In genomic region chr15:31568581-31568996, GRCm38 (mm10) we compare ENCODE assay signal across 8 mouse cellular contexts. TPM values are rescaled to one million over a fixed set of nuclear protein-coding genes. Genes with fewer than 3 reads are reported as not detected.
A peak's percentile ranks its signal among the peaks of the same experiment; 100 is the strongest.
DNase-seq lines count a peak whose midpoint lies in the region; ATAC-seq and TF ChIP-seq lines count a peak whose summit lies in the region.

No protein-coding gene starts in this region.

- no peak overlapping the region for H3K9ac ChIP-seq in embryonic facial prominence, embryonic 15.5 days
- no peak overlapping the region for H3K9ac ChIP-seq in hindbrain, embryonic 16.5 days (ENCODE audit: low read depth, low read length)
- peak overlapping the region; percentile 62 for H3K9ac ChIP-seq in liver, adult 2 months (ENCODE audit: low read depth, low read length)

- H3K79me2 ChIP-seq in liver, adult 2 months (ENCODE audit: control insufficient read depth, insufficient read depth, low read length), result no peaks in the 10 kb centered on the region; the same call in 1 of the 2 replicates

- peak overlapping the region; percentile 22 for H3K27ac ChIP-seq in embryonic facial prominence, embryonic 15.5 days (replicated peaks)
- H3K27ac ChIP-seq in hindbrain, embryonic 16.5 days (ENCODE audit: low read depth, low read length), result no peak overlapping the region
- peak overlapping the region; percentile 89 for H3K27ac ChIP-seq in liver, adult 2 months (replicated peaks; ENCODE audit: insufficient read depth, low read depth, low read length)

- peak; percentile 90 for DNase-seq in adrenal gland, adult 2 months
- DNase-seq in liver, adult 2 months (ENCODE audit: extremely low read depth, low read depth, low spot score), result peak; percentile 95
- DNase-seq in ovary, postnatal 36 days (ENCODE audit: low spot score), result peak; percentile 54
- no peak for DNase-seq in right cerebral cortex, postnatal 10 days (ENCODE audit: low spot score in 2 of 2)
- DNase-seq in cerebellum, postnatal 4 days (ENCODE audit: low spot score in 2 of 2), result no peak
- no peak for DNase-seq in left cerebral cortex, adult 11 months (ENCODE audit: low spot score)

- H3K36me3 ChIP-seq in embryonic facial prominence, embryonic 15.5 days, result no peaks in the 10 kb centered on the region
- H3K36me3 ChIP-seq in hindbrain, embryonic 16.5 days (ENCODE audit: control insufficient read depth, insufficient read depth, low read length), result no peaks in the 10 kb centered on the region
- H3K36me3 ChIP-seq in liver, adult 2 months (ENCODE audit: control insufficient read depth, insufficient read depth, low read length), result no peaks in the 10 kb centered on the region

- peaks cover 49% of the 10 kb centered on the region for H3K4me1 ChIP-seq in embryonic facial prominence, embryonic 15.5 days
- H3K4me1 ChIP-seq in hindbrain, embryonic 16.5 days (ENCODE audit: control insufficient read depth, insufficient read depth, low read depth, low read length), result peaks cover 3% of the 10 kb centered on the region; the same call in 1 of the 2 replicates
- H3K4me1 ChIP-seq in liver, adult 2 months (ENCODE audit: control insufficient read depth, insufficient read depth, low read length), result peaks cover 38% of the 10 kb centered on the region

- peak overlapping the region; percentile 11 for H3K4me2 ChIP-seq in embryonic facial prominence, embryonic 15.5 days (replicated peaks)
- H3K4me2 ChIP-seq in hindbrain, embryonic 16.5 days (ENCODE audit: low read length), result peak overlapping the region; percentile 6; the same call in 1 of the 2 replicates

- H3K4me3 ChIP-seq in embryonic facial prominence, embryonic 15.5 days (replicated peaks), result no peak overlapping the region
- H3K4me3 ChIP-seq in hindbrain, embryonic 16.5 days (ENCODE audit: low read length), result no peak overlapping the region
- H3K4me3 ChIP-seq in liver, adult 2 months (ENCODE audit: insufficient read depth, low read depth, low read length), result peak overlapping the region; percentile 42

- TF ChIP-seq CTCF in liver, adult 2 months (IDR thresholded peaks at IDR 0.05; ENCODE audit: low read depth, low read length), result no peak

- peak; percentile 36; the same call in 1 of the 2 replicates for ATAC-seq in embryonic facial prominence, embryonic 15.5 days (ENCODE audit: insufficient number of reproducible peaks, low FRiP score, low TSS enrichment, low read depth)
- peak; percentile 75; the same call in 1 of the 2 replicates for ATAC-seq in hindbrain, embryonic 16.5 days

- TF ChIP-seq POLR2A in liver, adult 2 months (IDR thresholded peaks at IDR 0.05; ENCODE audit: extremely low read depth, insufficient read depth, low read length), result peak; percentile 70; the same call in 1 of the 2 replicates

- WGBS in embryonic facial prominence, embryonic 15.5 days, result 21% methylated on average over 12 of the region's 12 CpGs
- 21% methylated on average over 12 of the region's 12 CpGs for WGBS in hindbrain, embryonic 16.5 days
- WGBS in liver, adult 2 months, result 7% methylated on average over 12 of the region's 12 CpGs

- H3K9me3 ChIP-seq in embryonic facial prominence, embryonic 15.5 days (replicated peaks), result no peaks in the 10 kb centered on the region
- H3K9me3 ChIP-seq in hindbrain, embryonic 16.5 days (ENCODE audit: control insufficient read depth, low read length), result no peaks in the 10 kb centered on the region

- H3K27me3 ChIP-seq in embryonic facial prominence, embryonic 15.5 days, result no peaks in the 10 kb centered on the region
- H3K27me3 ChIP-seq in hindbrain, embryonic 16.5 days (replicated peaks; ENCODE audit: control insufficient read depth, insufficient read depth, low read length), result no peaks in the 10 kb centered on the region
- H3K27me3 ChIP-seq in liver, adult 2 months (ENCODE audit: control insufficient read depth, insufficient read depth, low read length), result no peaks in the 10 kb centered on the region

RNA-seq across cellular contexts. Expression of gene Cmbl, which starts 3.4 kb away (rescaled TPM):
- 100 to 1,000 TPM; 159 to 177 TPM for total RNA-seq in adrenal gland, adult 2 months (2021)
- polyA plus RNA-seq in adrenal gland, adult 2 months (2012; rRNA removed), result 113 and 193 TPM in 2 replicates
- polyA plus RNA-seq in embryonic facial prominence, embryonic 15.5 days (2015; fragmentation: Nextera tagmentation; extraction: Ambion mirVana), result 4.3 and 5.6 TPM in 2 replicates
- 16.0 and 17.1 TPM in 2 replicates for polyA plus RNA-seq in hindbrain, embryonic 16.5 days (2015; fragmentation: Nextera tagmentation; extraction: Ambion mirVana)
- 292 and 434 TPM in 2 replicates for total RNA-seq in liver, adult 2 months (2014; rRNA removed)
- polyA plus RNA-seq in liver, adult 2 months (2012; rRNA removed), result 374 and 481 TPM in 2 replicates

RNA-seq across cellular contexts. Expression of gene Cct5, which starts 33.0 kb away (rescaled TPM):
- total RNA-seq in adrenal gland, adult 2 months (2021), result 100 to 1,000 TPM; 318 to 321 TPM
- polyA plus RNA-seq in adrenal gland, adult 2 months (2012; rRNA removed), result 41.6 and 49.5 TPM in 2 replicates
- 452 and 454 TPM in 2 replicates for polyA plus RNA-seq in embryonic facial prominence, embryonic 15.5 days (2015; fragmentation: Nextera tagmentation; extraction: Ambion mirVana)
- 484 and 486 TPM in 2 replicates for polyA plus RNA-seq in hindbrain, embryonic 16.5 days (2015; fragmentation: Nextera tagmentation; extraction: Ambion mirVana)
- total RNA-seq in liver, adult 2 months (2014; rRNA removed), result 180 and 184 TPM in 2 replicates
- polyA plus RNA-seq in liver, adult 2 months (2012; rRNA removed), result 72.8 and 73.6 TPM in 2 replicates

RNA-seq across cellular contexts. Expression of gene Fam173b, which starts 33.1 kb away (rescaled TPM):
- 10 to 100 TPM; 19.1 to 24.9 TPM for total RNA-seq in adrenal gland, adult 2 months (2021)
- polyA plus RNA-seq in adrenal gland, adult 2 months (2012; rRNA removed), result 4.2 and 6.2 TPM in 2 replicates
- 15.7 and 16.9 TPM in 2 replicates for polyA plus RNA-seq in embryonic facial prominence, embryonic 15.5 days (2015; fragmentation: Nextera tagmentation; extraction: Ambion mirVana)
- polyA plus RNA-seq in hindbrain, embryonic 16.5 days (2015; fragmentation: Nextera tagmentation; extraction: Ambion mirVana), result 11.0 TPM in 2 replicates
- total RNA-seq in liver, adult 2 months (2014; rRNA removed), result 20.1 and 20.4 TPM in 2 replicates
- 8.5 and 13.7 TPM in 2 replicates for polyA plus RNA-seq in liver, adult 2 months (2012; rRNA removed)

RNA-seq across cellular contexts. Expression of gene March6, which starts 37.7 kb away (rescaled TPM):
- total RNA-seq in adrenal gland, adult 2 months (2021), result 100 to 1,000 TPM; 115 to 125 TPM
- 12.0 and 16.3 TPM in 2 replicates for polyA plus RNA-seq in adrenal gland, adult 2 months (2012; rRNA removed)
- polyA plus RNA-seq in embryonic facial prominence, embryonic 15.5 days (2015; fragmentation: Nextera tagmentation; extraction: Ambion mirVana), result 24.5 and 25.1 TPM in 2 replicates
- 68.3 and 82.9 TPM in 2 replicates for polyA plus RNA-seq in hindbrain, embryonic 16.5 days (2015; fragmentation: Nextera tagmentation; extraction: Ambion mirVana)
- 77.0 and 79.8 TPM in 2 replicates for total RNA-seq in liver, adult 2 months (2014; rRNA removed)
- polyA plus RNA-seq in liver, adult 2 months (2012; rRNA removed), result 22.6 and 27.5 TPM in 2 replicates

Comparison
In these comparisons a context has a peak if more than half of its experiments do, and no peak if none do; other contexts are left out.
1. DNase-seq: peak in adrenal gland, adult 2 months (single experiment), liver, adult 2 months (single experiment) and ovary, postnatal 36 days (single experiment); none in right cerebral cortex, postnatal 10 days (0 of 2), cerebellum, postnatal 4 days (0 of 2) and left cerebral cortex, adult 11 months (single experiment).